Mouse (Mus musculus): ENCODE results near the gene Uvrag. TPM values are rescaled to one million over a fixed set of nuclear protein-coding genes. Genes with fewer than 3 reads are reported as not detected.
A peak's percentile ranks its signal among the peaks of the same experiment; 100 is the strongest.

Gene Uvrag
- total and polyA plus RNA-seq, 3 experiments: 5.9 to 22.1 (median 21.0) TPM

DNA sequence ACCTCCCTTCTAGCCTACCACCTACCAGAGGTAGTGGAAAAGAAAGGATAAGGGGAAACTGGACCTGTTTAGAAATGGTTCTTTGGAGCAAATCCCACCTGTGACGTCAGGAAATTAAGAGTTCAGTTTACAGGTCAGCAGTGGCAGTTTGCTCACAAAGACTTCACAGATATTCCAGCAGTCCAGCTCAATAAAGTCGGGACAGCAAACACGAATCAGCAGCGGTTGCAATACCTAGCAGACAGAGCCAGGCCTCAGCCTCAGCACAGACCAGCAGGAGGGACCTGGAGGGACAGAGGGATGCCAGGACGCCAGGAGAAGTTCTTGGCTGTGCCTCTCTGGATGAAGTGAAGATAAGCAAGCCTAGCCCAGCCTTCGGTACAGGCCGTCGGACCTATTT, 108.9 kb downstream of the Uvrag start:
- Histone ChIP-seq H3K4me3 (no peak overlapping the region), H3K36me3 (ENCODE audit: control insufficient read depth, insufficient read depth, low read length) (no peaks in the 10 kb centered on the region; the same call in 1 of the 2 replicates), H3K9ac (ENCODE audit: low read depth, low read length) (no peak overlapping the region), H3K27ac (no peak overlapping the region), H3K79me2 (replicated peaks; ENCODE audit: control insufficient read depth, insufficient read depth, low read length) (peaks cover 2% of the 10 kb centered on the region; the same call in 1 of the 2 replicates), H3K4me1 (ENCODE audit: control insufficient read depth, insufficient read depth, low read length) (peaks cover 1% of the 10 kb centered on the region; the same call in 1 of the 2 replicates), H3K27me3 (ENCODE audit: control insufficient read depth, insufficient read depth, low read length) (no peaks in the 10 kb centered on the region)
- WGBS: 80% methylated on average over 8 of the region's 8 CpGs
- intact Hi-C loops (cut with DNase I): no loop called here
- DNase-seq: no peak
- TF ChIP-seq EP300 (IDR thresholded peaks at IDR 0.05; ENCODE audit: insufficient read depth, low read depth, low read length) (no peak), CTCF (IDR thresholded peaks at IDR 0.05) (no peak), POLR2A (IDR thresholded peaks at IDR 0.05; ENCODE audit: insufficient read depth, low read depth, low read length) (no peak)

DNA sequence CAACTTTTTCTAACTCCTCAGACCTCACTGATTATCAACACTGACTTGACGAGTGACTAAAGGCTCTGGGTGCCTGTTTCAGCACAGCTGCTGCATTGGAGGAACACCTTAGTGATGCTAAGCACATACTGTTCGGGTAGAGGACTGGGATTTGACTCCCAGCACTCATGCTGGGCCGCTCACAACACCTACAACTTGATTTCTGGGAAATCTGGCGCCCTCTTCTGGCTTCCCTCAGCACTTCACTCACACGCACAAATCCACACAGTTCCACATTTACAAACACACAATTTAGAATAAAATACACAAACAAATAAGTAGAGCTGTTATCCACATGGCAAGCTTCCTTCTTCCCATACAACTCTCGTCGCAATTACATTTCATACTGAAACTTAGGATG, 112.8 kb downstream of the Uvrag start:
- Histone ChIP-seq H3K4me1 (ENCODE audit: control insufficient read depth, insufficient read depth, low read length) (peaks cover 1% of the 10 kb centered on the region; the same call in 1 of the 2 replicates), H3K4me3 (no peak overlapping the region), H3K27ac (no peak overlapping the region), H3K9ac (ENCODE audit: low read depth, low read length) (no peak overlapping the region), H3K27me3 (ENCODE audit: control insufficient read depth, insufficient read depth, low read length) (no peaks in the 10 kb centered on the region), H3K79me2 (replicated peaks; ENCODE audit: control insufficient read depth, insufficient read depth, low read length) (peaks cover 2% of the 10 kb centered on the region; the same call in 1 of the 2 replicates), H3K36me3 (ENCODE audit: control insufficient read depth, insufficient read depth, low read length) (no peaks in the 10 kb centered on the region)
- TF ChIP-seq POLR2A (IDR thresholded peaks at IDR 0.05; ENCODE audit: insufficient read depth, low read depth, low read length) (no peak), EP300 (IDR thresholded peaks at IDR 0.05; ENCODE audit: insufficient read depth, low read depth, low read length) (no peak), CTCF (IDR thresholded peaks at IDR 0.05) (peak; percentile 58)
- WGBS: 93% methylated on average over 7 of the region's 7 CpGs
- DNase-seq: no peak
- intact Hi-C loops (cut with DNase I): no loop called here

DNA sequence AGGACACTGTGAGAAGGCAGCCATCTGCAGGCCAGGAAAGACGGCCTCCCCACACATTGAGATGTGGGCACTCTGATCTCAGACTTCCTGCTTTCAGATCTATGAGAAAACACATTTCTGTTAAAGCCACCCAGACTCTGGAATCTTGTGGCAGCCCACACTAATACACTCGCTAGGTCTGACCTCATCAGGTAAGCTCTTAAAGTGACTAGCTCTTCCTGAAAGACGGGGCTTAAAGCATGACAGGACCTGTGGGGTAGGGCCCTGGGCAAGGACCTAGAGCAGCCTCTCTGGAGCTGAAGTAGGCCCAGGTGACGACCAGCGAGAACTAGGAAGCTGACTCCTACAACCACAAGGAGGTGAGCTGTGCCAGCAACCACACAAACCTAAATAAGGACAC, 113.8 kb downstream of the Uvrag start:
- 77% methylated on average over 5 of the region's 5 CpGs for WGBS
- intact Hi-C loops (cut with DNase I): no loop called here
- Histone ChIP-seq H3K27ac (no peak overlapping the region), H3K4me3 (no peak overlapping the region), H3K36me3 (ENCODE audit: control insufficient read depth, insufficient read depth, low read length) (no peaks in the 10 kb centered on the region), H3K4me1 (ENCODE audit: control insufficient read depth, insufficient read depth, low read length) (peaks cover 1% of the 10 kb centered on the region; the same call in 1 of the 2 replicates), H3K9ac (ENCODE audit: low read depth, low read length) (no peak overlapping the region), H3K79me2 (replicated peaks; ENCODE audit: control insufficient read depth, insufficient read depth, low read length) (peaks cover 2% of the 10 kb centered on the region; the same call in 1 of the 2 replicates), H3K27me3 (ENCODE audit: control insufficient read depth, insufficient read depth, low read length) (no peaks in the 10 kb centered on the region)
- no peak for DNase-seq
- TF ChIP-seq EP300 (IDR thresholded peaks at IDR 0.05; ENCODE audit: insufficient read depth, low read depth, low read length) (no peak), POLR2A (IDR thresholded peaks at IDR 0.05; ENCODE audit: insufficient read depth, low read depth, low read length) (no peak), CTCF (IDR thresholded peaks at IDR 0.05) (no peak)

DNA sequence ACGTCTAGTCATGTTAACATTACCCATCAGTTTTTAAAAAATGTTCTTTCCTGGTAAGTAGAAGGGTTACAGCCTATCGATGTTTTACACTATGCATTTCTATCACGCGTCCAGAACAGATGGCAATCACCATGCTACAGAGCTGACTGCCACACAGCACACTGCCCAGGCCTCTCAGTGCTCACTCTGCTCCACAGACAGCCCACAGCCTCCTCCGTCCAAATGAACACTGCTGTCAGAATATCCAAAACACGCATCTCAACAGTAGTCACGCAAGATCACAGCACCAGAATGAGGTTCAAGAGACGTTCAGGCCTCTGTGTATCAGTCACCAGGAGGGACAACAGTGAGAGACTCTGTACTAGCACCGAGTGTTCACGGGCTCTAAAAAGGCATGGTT, 115.0 kb downstream of the Uvrag start:
- Histone ChIP-seq H3K9ac (ENCODE audit: low read depth, low read length) (no peak overlapping the region), H3K27me3 (ENCODE audit: control insufficient read depth, insufficient read depth, low read length) (no peaks in the 10 kb centered on the region), H3K79me2 (replicated peaks; ENCODE audit: control insufficient read depth, insufficient read depth, low read length) (peaks cover 2% of the 10 kb centered on the region), H3K36me3 (ENCODE audit: control insufficient read depth, insufficient read depth, low read length) (no peaks in the 10 kb centered on the region), H3K4me3 (no peak overlapping the region), H3K27ac (no peak overlapping the region), H3K4me1 (ENCODE audit: control insufficient read depth, insufficient read depth, low read length) (peaks cover 3% of the 10 kb centered on the region)
- intact Hi-C loops (cut with DNase I): no loop called here
- DNase-seq: no peak
- no peak for TF ChIP-seq POLR2A (IDR thresholded peaks at IDR 0.05; ENCODE audit: insufficient read depth, low read depth, low read length)
- no peak for TF ChIP-seq CTCF (IDR thresholded peaks at IDR 0.05)
- no peak for TF ChIP-seq EP300 (IDR thresholded peaks at IDR 0.05; ENCODE audit: insufficient read depth, low read depth, low read length)
- WGBS: 86% methylated on average over 10 of the region's 10 CpGs

DNA sequence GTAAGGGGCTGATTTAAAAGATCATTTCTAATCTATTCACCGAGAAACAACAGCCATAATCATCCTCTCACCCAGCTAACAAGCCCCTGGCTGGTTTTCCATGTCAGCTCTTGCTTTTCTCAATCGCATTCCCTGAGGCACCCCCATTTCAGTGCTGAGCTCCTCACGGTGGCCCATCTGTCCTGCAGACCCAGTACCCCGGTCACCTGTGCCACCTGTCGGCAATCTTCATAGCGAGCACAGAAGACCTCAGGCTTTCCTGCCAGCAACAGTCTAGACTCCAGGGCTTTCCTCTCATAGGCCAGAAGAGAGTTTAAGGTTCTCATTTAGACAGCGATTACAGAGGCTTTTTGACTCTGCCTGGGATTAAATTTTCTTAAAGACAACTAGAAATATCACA, 115.7 kb downstream of the Uvrag start:
- TF ChIP-seq POLR2A (IDR thresholded peaks at IDR 0.05; ENCODE audit: insufficient read depth, low read depth, low read length): no peak
- no peak for TF ChIP-seq CTCF (IDR thresholded peaks at IDR 0.05)
- no peak for TF ChIP-seq EP300 (IDR thresholded peaks at IDR 0.05; ENCODE audit: insufficient read depth, low read depth, low read length)
- H3K36me3 ChIP-seq (ENCODE audit: control insufficient read depth, insufficient read depth, low read length): no peaks in the 10 kb centered on the region
- WGBS: 88% methylated on average over 7 of the region's 7 CpGs
- H3K9ac ChIP-seq (ENCODE audit: low read depth, low read length): no peak overlapping the region
- DNase-seq: no peak
- H3K4me1 ChIP-seq (ENCODE audit: control insufficient read depth, insufficient read depth, low read length): peaks cover 5% of the 10 kb centered on the region
- no peak overlapping the region for H3K4me3 ChIP-seq
- no peak overlapping the region for H3K27ac ChIP-seq
- intact Hi-C loops (cut with DNase I): no loop called here
- H3K27me3 ChIP-seq (ENCODE audit: control insufficient read depth, insufficient read depth, low read length): no peaks in the 10 kb centered on the region
- H3K79me2 ChIP-seq (replicated peaks; ENCODE audit: control insufficient read depth, insufficient read depth, low read length): peaks cover 2% of the 10 kb centered on the region

DNA sequence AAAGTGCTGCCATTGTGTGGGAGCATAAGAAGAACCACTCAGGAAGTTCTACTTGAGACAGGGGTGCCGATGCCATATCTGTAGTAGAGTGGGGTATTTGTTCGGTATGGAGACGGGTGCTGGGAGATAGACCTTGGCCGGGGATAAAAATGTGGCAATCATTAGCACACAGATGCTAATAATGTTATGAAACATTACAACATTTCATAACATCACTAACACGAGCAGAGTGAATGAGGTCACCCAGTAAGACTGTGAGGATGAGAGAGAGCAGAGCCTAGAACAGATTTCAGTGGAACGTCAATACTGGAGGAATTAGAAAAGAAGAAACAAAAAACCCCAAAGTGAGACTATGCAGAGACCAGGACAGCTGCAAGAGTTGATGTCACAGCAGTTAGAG, 116.2 kb downstream of the Uvrag start:
- Histone ChIP-seq H3K79me2 (replicated peaks; ENCODE audit: control insufficient read depth, insufficient read depth, low read length) (peaks cover 2% of the 10 kb centered on the region), H3K27ac (no peak overlapping the region), H3K9ac (ENCODE audit: low read depth, low read length) (no peak overlapping the region), H3K27me3 (ENCODE audit: control insufficient read depth, insufficient read depth, low read length) (no peaks in the 10 kb centered on the region), H3K4me1 (ENCODE audit: control insufficient read depth, insufficient read depth, low read length) (peaks cover 5% of the 10 kb centered on the region), H3K4me3 (no peak overlapping the region), H3K36me3 (ENCODE audit: control insufficient read depth, insufficient read depth, low read length) (no peaks in the 10 kb centered on the region)
- no peak for TF ChIP-seq EP300 (IDR thresholded peaks at IDR 0.05; ENCODE audit: insufficient read depth, low read depth, low read length)
- TF ChIP-seq CTCF (IDR thresholded peaks at IDR 0.05): no peak
- TF ChIP-seq POLR2A (IDR thresholded peaks at IDR 0.05; ENCODE audit: insufficient read depth, low read depth, low read length): no peak
- 61% methylated on average over 6 of the region's 6 CpGs for WGBS
- no peak for DNase-seq
- intact Hi-C loops (cut with DNase I): no loop called here

Data from heart, adult 2 months (tissue).